Mouse (Mus musculus): ENCODE measurements around the gene Cnga1.

- no peak for TF ChIP-seq POLR2A (IDR thresholded peaks at IDR 0.05; ENCODE audit: control insufficient read depth, extremely low read depth, insufficient read depth, low read length, poor library complexity)
- no peak for TF ChIP-seq CTCF (IDR thresholded peaks at IDR 0.05; ENCODE audit: borderline replicate concordance, control insufficient read depth, extremely low read depth, insufficient read depth, low read length, poor library complexity)
Observed at GRCm38 (mm10) chr5:72661051-72661781, 17.1 kb upstream of the Cnga1 start.
